Mouse (Mus musculus): Measurements from ENCODE around the gene Dync1i2.

- TF ChIP-seq CTCF (IDR thresholded peaks at IDR 0.05; ENCODE audit: borderline replicate concordance, insufficient read depth, low read depth, low read length) = no peak
- TF ChIP-seq POLR2A (IDR thresholded peaks at IDR 0.05; ENCODE audit: borderline replicate concordance, insufficient read depth, low read length) = no peak
Observed at GRCm38 (mm10) chr2:71236009-71236408, 24.5 kb downstream of the Dync1i2 start.
